Mouse (Mus musculus) heart, embryonic 16.5 days (tissue): ENCODE results near the gene Ralgapa1. TPM values are rescaled to one million over a fixed set of nuclear protein-coding genes. Genes with fewer than 3 reads are reported as not detected.

ENCODE experiments used
- ATAC-seq: fragments of 200-750 bp; cut with Nextera tagmentation; replicated peaks from 2 replicates; pipeline ENCODE4 v1.8.0; 2017; ENCODE audit warnings: moderate number of reproducible peaks; ENCODE audit not compliant: insufficient read depth, low FRiP score; ENCODE audit errors: extremely low read depth
- H3K27ac ChIP-seq: fragments of 300-500 bp; sonication (generic); 2 replicates; pipeline ENCODE4 v1.5.1; 2014; ENCODE audit warnings: mild to moderate bottlenecking, low read length, control low read depth, moderate library complexity
- H3K27me3 ChIP-seq: fragments of 300-500 bp; sonication (generic); 2 replicates; pipeline ENCODE4 v1.6.1; 2014; ENCODE audit warnings: low read length, mixed read lengths; ENCODE audit not compliant: control insufficient read depth, insufficient read depth
- H3K36me3 ChIP-seq: fragments of 300-500 bp; sonication (generic); 2 replicates; pipeline ENCODE4 v1.6.1; 2014; ENCODE audit not compliant: control insufficient read depth, insufficient read depth
- H3K4me1 ChIP-seq: fragments of 300-500 bp; sonication (generic); 2 replicates; pipeline ENCODE4 v1.6.1; 2014; ENCODE audit warnings: low read length, mixed read lengths; ENCODE audit not compliant: control insufficient read depth, insufficient read depth
- H3K4me2 ChIP-seq: fragments of 300-500 bp; sonication (generic); 2 replicates; pipeline ENCODE4 v1.6.1; 2014; ENCODE audit warnings: low read depth, mild to moderate bottlenecking, control low read depth, low read length
- H3K4me3 ChIP-seq: fragments of 300-500 bp; sonication (generic); 2 replicates; pipeline ENCODE4 v1.5.1; 2014; ENCODE audit warnings: mild to moderate bottlenecking, control low read depth, low read length
- H3K9ac ChIP-seq: fragments of 300-500 bp; sonication (generic); 2 replicates; pipeline ENCODE4 v1.6.1; 2014; ENCODE audit warnings: low read length, control low read depth
- H3K9me3 ChIP-seq: fragments of 300-500 bp; sonication (generic); replicated peaks from 2 replicates; pipeline ENCODE4 v1.6.1; 2016; ENCODE audit warnings: low read length; ENCODE audit not compliant: control insufficient read depth
- WGBS: fragments of 180-500 bp; shearing (Covaris S2); extraction: QIAGEN DNeasy Blood & Tissue Kit; methylation state at CpG from one replicate; pipeline ENCODE4 v1.1.7; 2014; 5-methylcytosine and 5-hydroxymethylcytosine counted together
- polyA plus RNA-seq: library from polyadenylated mRNA; unstranded; fragments of >200 nt; fragmentation: Nextera tagmentation; extraction: Ambion mirVana; gene quantifications from 2 replicates; pipeline ENCODE4 v1.2.1, GENCODE M21; 2015

The Ralgapa1 gene
- polyA plus RNA-seq, 1 experiment from 2014 or later: 14.2 TPM

GRCm38 (mm10) chr12:55623254-55623653 lies 197.7 kb downstream of the Ralgapa1 start:
- Histone ChIP-seq H3K4me2 (no peak overlapping the region), H3K9ac (no peak overlapping the region), H3K9me3 (no peaks in the 10 kb centered on the region), H3K36me3 (no peaks in the 10 kb centered on the region), H3K27me3 (no peaks in the 10 kb centered on the region), H3K4me1 (no peaks in the 10 kb centered on the region), H3K27ac (no peak overlapping the region), H3K4me3 (no peak overlapping the region)
- 70% methylated on average over 5 of the region's 5 CpGs for WGBS
- ATAC-seq: no peak

GRCm38 (mm10) chr12:55622615-55623245 lies 198.2 kb downstream of the Ralgapa1 start:
- no peaks in the 10 kb centered on the region for H3K9me3 ChIP-seq
- no peak for ATAC-seq
- 52% methylated on average over 3 of the region's 3 CpGs for WGBS
- no peaks in the 10 kb centered on the region for H3K27me3 ChIP-seq
- no peak overlapping the region for H3K9ac ChIP-seq
- no peaks in the 10 kb centered on the region for H3K36me3 ChIP-seq
- H3K4me2 ChIP-seq: no peak overlapping the region
- no peaks in the 10 kb centered on the region for H3K4me1 ChIP-seq
- H3K27ac ChIP-seq: no peak overlapping the region
- H3K4me3 ChIP-seq: no peak overlapping the region

- H3K36me3 ChIP-seq: no peaks in the 10 kb centered on the region
- no peak overlapping the region for H3K4me3 ChIP-seq
- H3K27ac ChIP-seq: no peak overlapping the region
- WGBS: 82% methylated on average over 2 of the region's 2 CpGs
- no peak overlapping the region for H3K4me2 ChIP-seq
- no peak for ATAC-seq
- H3K4me1 ChIP-seq: no peaks in the 10 kb centered on the region
- H3K9me3 ChIP-seq: no peaks in the 10 kb centered on the region
- H3K27me3 ChIP-seq: no peaks in the 10 kb centered on the region
- H3K9ac ChIP-seq: no peak overlapping the region
Measured at GRCm38 (mm10) chr12:55620321-55620720, 200.6 kb downstream of the Ralgapa1 start.

- H3K4me2 ChIP-seq: no peak overlapping the region
- 38% methylated on average over 2 of the region's 2 CpGs for whole genome bisulfite sequencing
- H3K27ac ChIP-seq: no peak overlapping the region
- H3K4me1 ChIP-seq: no peaks in the 10 kb centered on the region
- no peak overlapping the region for H3K4me3 ChIP-seq
- ATAC-seq: no peak
- no peak overlapping the region for H3K9ac ChIP-seq
- H3K36me3 ChIP-seq: peaks cover 5% of the 10 kb centered on the region; the same call in 1 of the 2 replicates
- no peaks in the 10 kb centered on the region for H3K27me3 ChIP-seq
- no peaks in the 10 kb centered on the region for H3K9me3 ChIP-seq
Measured at GRCm38 (mm10) chr12:55610812-55611211, 210.2 kb downstream of the Ralgapa1 start.

GRCm38 (mm10) chr12:55607902-55608301 lies 213.1 kb downstream of the Ralgapa1 start:
- no peak for ATAC-seq
- no peak overlapping the region for H3K4me2 ChIP-seq
- H3K27ac ChIP-seq: no peak overlapping the region
- no peak overlapping the region for H3K4me3 ChIP-seq
- peaks cover 7% of the 10 kb centered on the region; the same call in 1 of the 2 replicates for H3K36me3 ChIP-seq
- 52% methylated on average over 4 of the region's 4 CpGs for WGBS
- H3K9ac ChIP-seq: no peak overlapping the region
- H3K27me3 ChIP-seq: no peaks in the 10 kb centered on the region
- H3K9me3 ChIP-seq: no peaks in the 10 kb centered on the region
- no peaks in the 10 kb centered on the region for H3K4me1 ChIP-seq

GRCm38 (mm10) chr12:55604411-55604810 lies 216.6 kb downstream of the Ralgapa1 start:
- H3K36me3 ChIP-seq: peaks cover 5% of the 10 kb centered on the region; the same call in 1 of the 2 replicates
- no peak for ATAC-seq
- H3K9me3 ChIP-seq: no peaks in the 10 kb centered on the region
- 44% methylated on average over 3 of the region's 3 CpGs for WGBS
- no peak overlapping the region for H3K27ac ChIP-seq
- peaks cover 17% of the 10 kb centered on the region for H3K27me3 ChIP-seq
- no peak overlapping the region for H3K4me2 ChIP-seq
- H3K9ac ChIP-seq: no peak overlapping the region
- no peak overlapping the region for H3K4me3 ChIP-seq
- peaks cover 6% of the 10 kb centered on the region for H3K4me1 ChIP-seq

- WGBS: 4% methylated on average over 42 of the region's 42 CpGs
- Histone ChIP-seq H3K36me3 (peaks cover 5% of the 10 kb centered on the region; the same call in 1 of the 2 replicates), H3K4me2 (peak overlapping the region; percentile 79), H3K9me3 (no peaks in the 10 kb centered on the region), H3K4me1 (peaks cover 16% of the 10 kb centered on the region), H3K4me3 (peak overlapping the region; percentile 11; the same call in 1 of the 2 replicates), H3K9ac (no peak overlapping the region), H3K27ac (no peak overlapping the region), H3K27me3 (peaks cover 42% of the 10 kb centered on the region)
- ATAC-seq: no peak
Measured at GRCm38 (mm10) chr12:55600503-55600994, 220.4 kb downstream of the Ralgapa1 start.

GRCm38 (mm10) chr12:55599639-55600502 lies 221.1 kb downstream of the Ralgapa1 start:
- Histone ChIP-seq H3K36me3 (peaks cover 3% of the 10 kb centered on the region; the same call in 1 of the 2 replicates), H3K4me3 (peak overlapping the region; percentile 52), H3K4me2 (peak overlapping the region; percentile 79), H3K9ac (no peak overlapping the region), H3K27me3 (peaks cover 42% of the 10 kb centered on the region), H3K9me3 (no peaks in the 10 kb centered on the region), H3K27ac (no peak overlapping the region), H3K4me1 (peaks cover 16% of the 10 kb centered on the region)
- WGBS: under 1% methylated on average over 108 of the region's 109 CpGs
- peak; percentile 92 for ATAC-seq
